Mouse (Mus musculus): ENCODE results near the gene Srebf2.

Srebf2 gene

DNA sequence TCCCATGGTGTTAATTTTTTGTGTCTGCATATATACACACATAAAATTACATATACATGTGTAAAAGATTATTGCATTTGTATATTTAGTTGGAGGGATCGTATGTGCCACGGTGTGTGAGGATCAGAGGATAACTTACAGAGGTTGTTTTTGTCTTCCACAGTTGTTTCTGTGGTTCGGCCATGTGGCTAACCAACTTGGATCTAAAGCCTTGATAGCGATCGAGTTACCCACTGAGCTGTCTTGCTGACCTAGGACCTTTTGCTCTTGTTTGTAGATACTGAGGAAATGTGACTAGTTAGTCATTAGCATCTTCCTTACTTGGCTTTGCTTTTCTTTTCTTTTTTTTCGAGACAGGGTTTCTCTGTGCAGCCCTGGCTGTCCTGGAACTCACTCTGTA lies 9.3 kb downstream of the Srebf2 start:
- in situ Hi-C loops (cut with MboI; ENCODE audit: low sequenced_read_pairs): no loop called here

DNA sequence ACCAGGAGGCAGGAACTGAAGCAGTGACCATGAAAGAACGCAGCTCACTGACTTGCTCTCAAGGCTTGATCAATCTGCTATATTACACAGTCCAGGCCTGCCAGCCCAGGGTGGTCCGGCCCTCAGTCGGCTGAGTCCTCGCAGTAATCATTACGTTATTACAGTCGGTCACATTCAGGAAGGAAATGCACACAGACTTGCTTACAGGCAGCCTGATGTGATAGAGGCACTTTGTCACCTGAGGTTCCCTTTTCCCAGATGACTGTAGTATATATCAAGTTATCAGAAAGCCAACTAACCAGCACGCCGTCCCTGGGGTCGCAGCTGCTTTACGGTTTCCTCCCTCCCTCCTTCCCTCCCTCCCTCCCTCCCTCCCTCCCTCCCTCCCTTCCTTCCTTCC lies 9.9 kb downstream of the Srebf2 start:
- in situ Hi-C loops (cut with MboI; ENCODE audit: low sequenced_read_pairs): no loop called here

DNA sequence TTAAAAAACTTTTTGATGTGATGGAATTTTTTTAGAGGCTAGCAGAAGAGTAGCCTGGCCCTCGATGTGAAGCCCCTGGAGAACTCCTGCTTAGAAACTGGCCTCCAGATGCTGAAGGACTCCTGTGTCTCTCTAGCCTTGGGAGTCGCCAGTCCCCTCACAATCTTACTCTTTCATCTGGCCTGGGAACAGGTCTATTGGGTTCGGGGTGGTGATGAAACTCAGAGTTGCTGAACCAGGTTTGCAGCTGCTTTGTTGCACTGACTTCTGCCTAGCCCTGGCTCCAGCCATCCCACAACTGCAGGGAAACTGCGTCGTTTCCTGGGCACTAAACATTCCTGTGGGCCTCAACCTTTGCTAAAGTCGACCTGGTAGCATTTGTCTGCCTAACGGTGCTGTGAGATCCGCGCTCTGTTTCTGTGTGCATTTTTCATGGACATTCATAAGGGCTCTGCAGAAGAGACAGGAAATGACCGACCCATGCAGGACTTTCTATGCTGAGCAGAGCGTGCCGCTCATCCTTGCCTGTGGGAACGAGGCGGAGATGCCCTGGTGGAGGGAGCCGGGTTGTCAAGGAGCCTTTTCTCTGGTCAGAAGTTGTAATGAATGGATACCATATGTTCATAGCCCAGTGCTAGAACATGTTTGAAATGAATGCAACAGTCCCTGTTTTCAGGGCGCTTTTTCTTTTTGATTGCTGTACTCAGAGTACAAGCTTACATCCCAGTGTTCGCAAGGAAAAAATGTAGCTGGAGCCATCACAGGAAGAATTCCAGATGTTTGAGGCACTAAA lies 11.5 kb downstream of the Srebf2 start:
- in situ Hi-C loops (cut with MboI; ENCODE audit: low sequenced_read_pairs): no loop called here

- in situ Hi-C loops (cut with MboI; ENCODE audit: low sequenced_read_pairs): no loop called here
These were observed 12.5 kb downstream of the Srebf2 start for GRCm38 (mm10) chr15:82159471-82159870.

DNA sequence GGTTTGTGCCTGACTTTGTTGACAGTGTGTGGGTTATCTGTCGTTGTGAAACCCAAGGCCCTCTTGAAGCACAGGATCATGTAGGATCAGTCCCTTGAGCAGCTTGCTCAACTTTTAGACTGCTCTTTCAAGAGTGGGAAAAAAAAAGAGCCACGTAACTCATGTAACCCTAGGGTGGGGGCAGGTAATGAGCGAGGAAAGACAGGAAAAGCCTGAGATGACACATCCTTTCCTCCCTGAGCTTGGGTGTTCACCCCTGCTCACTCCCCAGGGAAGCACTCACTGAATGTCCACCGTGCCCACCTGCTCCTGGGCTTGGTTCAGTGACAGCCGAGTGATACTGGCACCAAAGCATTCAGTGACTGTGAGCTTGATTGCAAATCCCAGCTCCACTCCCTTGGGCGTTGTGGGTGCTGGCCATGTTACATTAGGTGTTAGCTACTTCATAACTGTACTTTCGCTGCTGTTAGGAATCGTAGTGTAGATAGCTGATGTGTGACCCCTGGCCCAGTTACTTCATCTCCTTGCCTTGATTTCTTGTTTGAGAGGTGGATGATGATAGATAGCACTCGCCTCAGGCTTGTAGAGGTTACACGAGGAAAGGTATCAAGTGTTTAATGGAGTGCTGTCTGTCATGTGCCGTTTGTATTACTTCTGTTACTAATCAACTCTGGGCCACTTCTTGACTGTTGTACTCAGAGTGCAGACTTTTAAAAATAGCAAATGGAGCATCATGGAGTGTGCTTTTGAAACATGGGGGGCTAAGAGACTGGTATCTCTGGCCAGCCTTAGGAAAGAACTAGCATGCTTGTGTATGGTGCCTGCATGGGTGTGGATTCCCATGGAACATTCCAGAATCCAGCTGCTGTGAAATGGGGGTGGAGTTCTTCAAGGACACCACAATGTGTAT lies 14.0 kb downstream of the Srebf2 start:
- in situ Hi-C loops (cut with MboI; ENCODE audit: low sequenced_read_pairs): no loop called here

- in situ Hi-C loops (cut with MboI; ENCODE audit: low sequenced_read_pairs): no loop called here
These were observed 15.1 kb downstream of the Srebf2 start for GRCm38 (mm10) chr15:82161965-82162600.

GRCm38 (mm10) chr15:82163356-82164060 lies 16.5 kb downstream of the Srebf2 start:
- in situ Hi-C loops (cut with MboI; ENCODE audit: low sequenced_read_pairs): no loop called here

- in situ Hi-C loops (cut with MboI; ENCODE audit: low sequenced_read_pairs): no loop called here
These were observed 17.0 kb downstream of the Srebf2 start for GRCm38 (mm10) chr15:82164061-82164399.

DNA sequence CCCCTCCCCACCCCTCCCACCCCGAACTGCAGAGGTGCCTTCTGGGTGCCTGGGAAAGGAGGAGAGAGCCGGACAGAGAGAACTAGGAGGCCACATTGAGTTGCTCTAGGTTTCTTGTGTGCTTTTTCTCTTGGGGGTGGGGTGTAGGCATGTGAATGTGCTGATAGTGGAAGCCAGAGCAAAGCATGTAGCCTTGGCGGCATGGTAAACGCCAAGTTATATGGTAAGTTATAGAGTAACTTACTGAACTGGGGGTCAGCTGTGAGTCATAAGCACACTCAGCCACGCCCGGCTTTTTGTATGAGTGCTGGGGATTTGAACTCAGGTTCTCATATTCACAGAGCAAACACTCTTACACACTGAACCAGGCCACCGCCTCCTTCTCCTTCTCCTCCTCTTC lies 17.5 kb downstream of the Srebf2 start:
- in situ Hi-C loops (cut with MboI; ENCODE audit: low sequenced_read_pairs): no loop called here

DNA sequence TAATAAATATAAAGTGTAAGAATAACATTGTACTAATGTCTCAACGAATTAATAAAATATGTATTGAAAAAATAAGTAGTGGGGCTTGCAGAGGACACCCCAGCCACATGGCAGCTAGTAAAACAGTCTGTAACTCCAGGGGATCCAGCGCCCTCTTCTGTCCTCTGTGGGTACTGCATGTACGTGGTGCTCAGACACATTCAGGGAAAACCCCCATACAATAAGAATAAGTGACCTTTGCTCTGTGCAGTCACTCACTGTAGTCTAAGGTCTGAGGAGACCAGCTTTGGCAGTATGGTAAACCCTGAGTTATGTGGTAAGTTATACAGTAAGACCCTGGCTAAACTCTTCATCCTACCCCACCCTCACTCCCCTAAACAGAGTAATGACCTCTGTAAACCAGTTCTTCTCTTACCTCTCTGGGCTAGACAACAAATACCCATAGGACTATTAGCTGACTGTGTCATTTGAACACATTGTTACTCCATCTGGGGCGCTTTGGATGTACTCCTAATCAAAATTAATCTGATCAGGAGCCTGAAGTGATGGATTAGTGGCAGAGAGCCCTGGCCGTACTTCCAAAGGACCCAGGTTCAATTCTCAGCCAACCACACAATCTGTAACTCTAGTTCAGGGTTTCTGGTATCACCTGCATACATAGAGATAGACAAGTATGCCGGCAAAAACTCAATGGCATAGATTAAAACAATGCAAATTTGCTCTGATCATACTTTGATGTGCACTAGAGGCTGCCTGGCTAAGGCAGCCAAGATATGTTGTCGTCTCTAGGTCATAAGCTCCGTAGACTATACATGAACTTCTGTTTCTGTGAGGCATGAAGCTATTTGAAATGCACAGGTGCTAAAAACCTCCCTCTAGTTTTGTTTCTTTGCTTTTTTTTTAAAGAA lies 18.6 kb downstream of the Srebf2 start:
- in situ Hi-C loops (cut with MboI; ENCODE audit: low sequenced_read_pairs): no loop called here

DNA sequence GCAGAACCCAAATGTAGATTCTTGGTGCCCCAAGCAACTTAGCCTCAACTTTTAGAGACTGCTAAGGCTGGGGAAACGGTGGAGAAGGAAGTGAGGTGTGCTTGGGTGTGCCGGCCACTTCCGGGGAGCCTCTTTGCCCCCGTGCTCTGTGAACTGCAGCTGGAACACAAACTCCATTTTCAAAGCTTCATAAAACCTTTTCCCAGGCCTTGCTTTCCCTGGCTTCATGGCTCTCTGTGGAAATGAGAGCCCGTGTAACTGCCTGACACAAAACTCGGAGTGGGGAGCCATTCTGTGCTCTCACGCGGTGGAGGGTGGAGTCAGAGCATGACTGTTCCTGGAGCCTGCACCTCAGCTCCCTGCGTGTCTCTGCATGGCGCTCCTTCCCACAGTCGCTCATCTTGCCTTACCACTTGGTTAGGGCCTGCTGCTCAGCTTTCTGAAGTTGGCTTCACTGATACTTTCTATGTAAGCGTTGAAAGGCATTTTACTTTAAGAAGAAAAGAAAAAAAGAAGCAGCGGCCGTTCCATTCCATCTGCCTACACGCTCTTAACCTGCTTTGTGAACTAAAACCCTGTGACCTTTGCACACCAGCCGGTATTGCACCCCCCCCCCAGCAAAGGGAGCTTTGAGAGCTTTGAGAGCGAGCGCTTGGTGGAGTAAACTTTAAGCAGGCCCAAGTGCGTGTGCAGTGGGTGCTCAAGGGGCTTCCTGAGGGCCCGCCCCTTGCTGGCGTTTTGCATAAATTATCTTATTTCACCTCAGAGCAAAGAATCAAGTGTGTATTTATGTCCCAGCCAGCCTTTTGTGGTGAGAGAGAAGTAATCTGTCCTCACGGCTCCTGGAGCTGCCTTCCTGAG lies 19.5 kb downstream of the Srebf2 start:
- in situ Hi-C loops (cut with MboI; ENCODE audit: low sequenced_read_pairs): no loop called here

DNA sequence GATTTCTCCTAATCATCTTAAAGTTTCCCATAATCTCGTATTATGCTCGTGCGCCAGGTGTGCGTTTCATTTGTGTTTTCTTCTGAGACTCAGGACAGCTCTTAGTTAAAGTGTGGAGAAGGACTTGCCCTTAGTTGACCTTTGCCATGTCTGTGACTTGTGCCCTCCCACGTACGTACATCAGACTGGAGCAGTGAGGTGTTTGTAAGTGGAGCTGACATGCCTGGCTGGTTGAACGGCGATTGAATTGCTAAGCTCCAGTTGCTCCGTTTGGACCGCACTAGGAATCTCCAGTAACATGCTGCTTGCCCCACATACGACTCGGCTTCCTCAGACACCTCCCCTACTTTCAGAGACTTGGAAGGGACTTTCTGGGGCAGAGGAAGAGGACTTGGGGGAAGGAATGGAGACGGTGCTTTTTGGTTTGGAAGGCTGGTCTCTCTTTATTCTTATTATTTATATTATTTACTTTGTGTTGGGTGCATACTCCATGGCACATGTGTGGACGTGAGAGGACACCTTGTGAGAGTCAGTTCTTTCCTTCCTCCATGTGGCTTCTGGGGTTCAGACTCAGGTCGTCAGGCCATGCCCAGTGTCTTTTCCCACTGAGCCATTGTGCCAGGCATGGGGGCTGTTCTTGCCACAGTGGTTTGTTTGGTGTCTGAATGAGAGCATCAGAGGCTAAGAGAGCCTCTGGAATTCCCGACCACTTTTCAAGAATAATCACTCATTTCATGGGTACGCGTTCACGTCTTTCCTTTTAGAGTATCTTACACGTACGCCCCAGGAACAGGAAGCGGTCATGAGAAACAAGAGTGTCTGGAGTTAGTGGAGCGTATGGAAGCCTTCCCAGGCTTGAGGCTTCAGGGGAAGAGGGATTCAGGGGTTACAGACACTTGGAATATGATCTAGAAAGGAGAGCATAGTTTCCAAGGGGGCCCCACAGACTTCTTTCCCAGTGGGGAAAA lies 20.5 kb downstream of the Srebf2 start:
- in situ Hi-C loops (cut with MboI; ENCODE audit: low sequenced_read_pairs): no loop called here

GRCm38 (mm10) chr15:82169671-82170070 lies 22.7 kb downstream of the Srebf2 start:
- in situ Hi-C loops (cut with MboI; ENCODE audit: low sequenced_read_pairs): no loop called here

GRCm38 (mm10) chr15:82170437-82171377 lies 23.7 kb downstream of the Srebf2 start:
- in situ Hi-C loops (cut with MboI; ENCODE audit: low sequenced_read_pairs): no loop called here

DNA sequence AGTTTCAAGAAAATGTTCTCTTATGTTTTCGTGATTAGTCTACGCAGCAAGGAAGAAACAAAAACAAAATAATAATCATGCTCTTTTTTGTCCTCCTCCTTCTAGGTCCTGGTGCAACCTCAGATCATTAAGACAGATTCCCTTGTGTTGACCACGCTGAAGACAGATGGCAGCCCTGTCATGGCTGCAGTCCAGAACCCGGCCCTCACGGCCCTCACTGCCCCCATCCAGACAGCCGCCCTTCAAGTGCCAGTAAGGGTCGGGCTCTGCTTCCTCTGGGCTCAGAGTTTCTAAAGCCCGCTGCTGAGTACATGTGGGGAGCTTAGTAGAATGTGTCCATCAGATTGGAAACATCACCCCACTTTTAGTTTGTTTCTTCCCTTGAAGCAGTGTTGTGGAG lies 25.7 kb downstream of the Srebf2 start:
- in situ Hi-C loops (cut with MboI; ENCODE audit: low sequenced_read_pairs): no loop called here

GRCm38 (mm10) chr15:82175091-82175490 lies 28.1 kb downstream of the Srebf2 start:
- in situ Hi-C loops (cut with MboI; ENCODE audit: low sequenced_read_pairs): no loop called here

DNA sequence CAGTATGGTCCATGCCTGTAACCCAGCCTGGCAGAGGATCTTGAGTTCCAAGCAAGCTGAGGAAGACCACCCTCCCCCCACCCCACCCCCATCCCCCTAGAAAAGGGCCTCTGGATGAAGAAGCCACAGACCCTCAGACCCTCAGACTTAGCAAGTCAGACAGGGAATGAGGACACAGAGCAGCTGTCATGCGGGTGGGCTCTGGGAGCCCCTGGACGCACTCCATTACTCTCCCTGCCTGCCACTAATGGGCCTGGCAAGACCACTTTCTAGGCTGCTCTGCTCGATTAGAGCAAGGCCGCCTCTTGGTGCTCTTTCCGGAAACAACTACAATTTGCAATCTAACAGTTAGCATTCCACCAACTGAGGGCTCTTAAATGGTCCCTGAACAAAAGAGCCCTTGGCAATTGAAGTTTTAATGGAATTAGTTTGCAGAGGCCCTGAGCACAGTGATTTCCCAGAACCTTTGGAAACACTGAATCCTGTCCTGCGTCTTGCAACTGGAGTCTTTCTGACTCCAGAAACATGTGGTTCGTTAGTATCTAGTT lies 30.8 kb downstream of the Srebf2 start:
- in situ Hi-C loops (cut with MboI; ENCODE audit: low sequenced_read_pairs): no loop called here

Data from CH12F3 (cell line).